Mouse (Mus musculus) retina, postnatal 1 day (tissue): ENCODE measurements around the gene Prickle4.

Experiments
- DNase-seq: peaks from one replicate; pipeline ENCODE4 v3.0.0-alpha.2; 2012

Prickle4 gene

DNA sequence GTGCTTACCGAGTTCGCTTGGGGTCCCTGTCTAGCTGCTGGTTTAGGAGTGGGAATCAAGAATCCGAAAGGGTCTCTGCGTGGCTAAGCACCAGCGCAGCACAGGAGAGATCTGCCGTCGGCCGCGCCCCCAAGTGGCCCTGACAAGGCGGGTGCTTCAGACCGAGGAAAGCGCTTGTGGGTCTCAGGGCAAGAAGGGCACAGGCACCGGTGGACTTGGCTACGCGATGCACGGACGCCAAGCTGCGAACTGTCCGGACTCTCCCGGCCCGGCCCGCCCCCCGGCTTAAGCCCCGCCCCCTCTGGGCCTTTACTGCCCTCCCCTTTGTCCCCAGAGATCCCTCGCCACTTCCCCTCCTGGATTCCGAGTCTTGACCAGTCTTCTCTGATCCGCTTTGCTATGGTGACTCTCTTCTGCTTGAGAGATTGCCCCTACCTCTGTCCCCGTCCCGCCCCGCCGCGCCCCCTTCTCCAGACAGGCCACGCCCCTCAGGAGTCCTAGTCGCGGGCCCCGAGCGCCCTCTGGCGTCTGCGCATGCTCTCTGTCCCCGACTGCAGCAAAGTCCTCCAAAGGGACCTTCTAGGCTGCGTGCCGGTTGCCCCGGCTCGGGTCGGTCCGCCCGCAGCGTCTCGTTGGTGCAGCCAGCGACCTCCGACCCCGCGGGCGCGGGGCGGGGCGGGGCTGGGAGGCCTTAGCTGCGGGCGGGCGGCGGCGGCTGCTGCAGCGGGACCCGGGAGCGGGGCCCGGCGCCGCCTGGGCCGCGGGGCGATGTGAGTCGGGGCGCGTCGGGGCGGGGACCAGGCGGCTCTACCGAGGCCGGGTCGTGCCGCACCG lies at the start of gene Prickle4:
Prickle4 (minus strand) TSS at position 234 of the 834 bp plus-strand sequence.
- peak; percentile 98 for DNase-seq

- DNase-seq, result no peak
Observed at GRCm38 (mm10) chr17:47744086-47744485, 49.5 kb upstream of the Prickle4 start.

DNA sequence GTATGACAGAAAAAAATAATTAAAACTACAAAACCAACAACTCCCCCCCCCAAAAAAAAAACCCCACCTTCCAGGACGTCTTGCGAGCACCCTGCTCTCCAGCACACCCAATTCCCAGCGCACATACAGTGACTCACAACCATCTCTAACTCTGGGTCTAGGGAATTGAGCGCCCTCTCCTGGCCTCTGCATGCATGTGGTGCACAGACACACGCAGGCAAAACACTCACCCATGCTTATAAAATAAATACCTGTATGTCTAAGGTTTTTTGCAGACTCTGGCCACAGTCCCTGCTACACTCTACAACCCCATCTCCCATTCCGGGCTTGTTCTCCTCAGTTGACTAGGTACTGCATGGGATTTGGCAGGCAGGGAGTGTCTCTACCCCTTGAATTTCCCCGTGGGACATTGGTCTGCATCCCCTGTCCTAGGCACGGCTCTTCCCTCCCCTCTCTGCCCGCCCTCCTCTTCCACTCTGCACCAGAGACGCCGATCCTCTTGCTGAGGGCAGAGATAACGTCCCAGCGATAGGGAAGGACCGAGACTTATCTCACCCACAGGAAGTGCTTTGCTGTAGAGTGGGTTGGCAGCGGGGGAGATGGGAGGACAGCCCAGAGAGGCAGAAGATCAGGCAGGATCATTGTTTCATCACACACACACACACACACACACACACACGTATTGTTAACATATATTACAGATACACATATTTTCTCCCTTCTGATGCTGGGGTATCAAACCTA lies 48.6 kb upstream of the Prickle4 start:
- DNase-seq, result no peak

DNA sequence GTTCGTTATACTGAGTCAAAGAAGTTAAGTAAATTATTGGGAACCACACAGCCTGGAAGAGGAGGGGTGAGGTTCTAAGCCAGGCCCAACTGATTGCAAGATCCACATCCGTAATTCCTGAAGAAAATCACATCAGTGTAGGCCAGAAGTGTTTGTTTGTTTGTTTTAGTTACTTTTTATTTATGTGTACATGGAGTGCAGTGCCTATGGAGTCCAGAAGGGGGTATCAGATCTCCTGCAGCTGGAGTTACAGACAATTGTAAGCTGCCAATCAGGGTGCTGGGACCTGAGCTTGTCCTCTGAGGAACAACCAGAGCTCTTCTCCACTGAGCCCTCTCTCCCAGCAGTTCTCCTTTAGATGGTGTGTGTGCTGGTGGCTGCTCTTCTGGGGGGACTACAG lies 45.6 kb upstream of the Prickle4 start:
- DNase-seq, result no peak

- DNase-seq, result peak; percentile 45
Observed at GRCm38 (mm10) chr17:47738879-47739798, 44.6 kb upstream of the Prickle4 start.

DNA sequence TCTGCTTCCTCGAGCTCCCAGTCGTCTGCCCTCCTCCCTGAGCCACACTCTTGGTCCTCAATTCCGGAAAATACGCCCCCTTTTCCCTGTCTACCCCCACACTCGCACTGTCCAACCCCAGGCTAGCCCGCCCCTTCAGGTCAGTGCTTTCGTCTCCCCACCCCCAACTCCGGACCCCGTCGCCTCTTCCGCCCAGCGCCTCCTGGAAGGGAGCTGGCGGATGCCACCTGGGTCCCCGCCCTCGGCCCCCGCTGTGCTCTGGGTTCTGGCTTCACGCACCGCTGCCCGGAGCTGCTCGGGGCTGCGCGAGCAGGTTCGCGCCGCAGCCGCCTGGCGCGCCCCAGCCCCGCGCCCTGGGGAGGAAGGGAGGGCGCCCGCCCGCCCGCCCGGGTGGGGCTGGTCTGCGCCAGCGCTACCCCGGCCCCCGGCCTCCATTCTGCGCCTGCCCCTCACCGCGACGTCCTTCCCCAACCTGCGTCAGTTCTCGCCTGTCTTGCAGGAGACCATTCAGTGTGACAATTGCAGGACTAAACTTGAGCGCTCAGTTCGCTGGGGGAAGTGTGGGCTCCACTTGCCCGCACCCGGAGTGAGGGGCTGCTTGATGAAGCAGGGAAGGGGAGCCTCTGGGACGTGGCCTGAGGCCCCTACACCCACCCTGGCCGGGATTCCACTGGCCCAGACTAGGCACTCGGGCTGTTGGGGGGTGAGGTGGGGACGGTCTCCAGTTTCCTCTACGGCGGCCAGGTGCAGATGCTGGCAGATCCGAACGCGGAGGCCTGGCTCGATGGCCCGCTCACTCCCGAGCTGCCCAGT lies 43.7 kb upstream of the Prickle4 start:
- peak; percentile 65 for DNase-seq

DNA sequence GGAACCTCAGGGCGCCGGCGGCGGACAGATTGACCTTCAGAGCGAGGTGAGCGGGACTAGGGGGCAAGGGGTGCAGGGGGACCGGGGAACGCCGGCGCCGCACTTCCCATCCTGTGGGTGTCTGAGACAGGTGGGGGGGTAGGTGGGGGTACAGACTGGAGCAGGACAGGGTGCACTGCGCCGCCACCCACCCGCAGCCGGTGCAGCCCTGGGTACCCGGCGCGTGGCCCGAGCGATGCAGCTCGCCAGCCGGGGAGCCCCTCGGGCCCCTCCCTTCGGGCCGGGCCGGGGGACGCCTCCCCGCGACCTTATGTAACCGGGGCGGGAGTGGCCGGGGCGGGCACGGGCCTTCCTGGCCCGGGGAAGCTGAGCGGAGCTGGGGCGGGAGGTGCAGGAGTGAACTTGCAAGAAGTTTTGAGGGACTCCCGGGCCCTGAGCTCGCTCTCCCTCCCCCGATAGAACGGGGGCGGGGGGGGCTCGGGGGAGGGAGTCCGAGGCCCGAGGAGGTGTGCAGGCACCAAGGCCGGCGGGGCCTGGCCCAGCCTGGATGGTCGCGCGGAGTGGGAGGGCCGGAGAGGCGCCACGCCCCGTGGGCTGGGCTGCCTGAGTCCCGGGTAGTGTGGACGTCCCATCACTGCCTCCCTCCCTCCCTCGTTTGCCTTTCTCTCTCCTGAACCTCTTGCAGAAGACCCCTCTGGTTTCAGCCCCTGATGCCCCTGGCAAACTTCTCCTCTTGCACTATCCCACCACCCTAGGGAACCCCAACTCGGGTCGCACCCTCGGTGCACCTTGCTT lies 42.9 kb upstream of the Prickle4 start:
- peak; percentile 73 for DNase-seq

- DNase-seq, result peak; percentile 94
Observed at GRCm38 (mm10) chr17:47736856-47737255, 42.3 kb upstream of the Prickle4 start, which contains the start of gene Tfeb. Gene Tfeb (plus strand): TSS chr17:47737030.

DNA sequence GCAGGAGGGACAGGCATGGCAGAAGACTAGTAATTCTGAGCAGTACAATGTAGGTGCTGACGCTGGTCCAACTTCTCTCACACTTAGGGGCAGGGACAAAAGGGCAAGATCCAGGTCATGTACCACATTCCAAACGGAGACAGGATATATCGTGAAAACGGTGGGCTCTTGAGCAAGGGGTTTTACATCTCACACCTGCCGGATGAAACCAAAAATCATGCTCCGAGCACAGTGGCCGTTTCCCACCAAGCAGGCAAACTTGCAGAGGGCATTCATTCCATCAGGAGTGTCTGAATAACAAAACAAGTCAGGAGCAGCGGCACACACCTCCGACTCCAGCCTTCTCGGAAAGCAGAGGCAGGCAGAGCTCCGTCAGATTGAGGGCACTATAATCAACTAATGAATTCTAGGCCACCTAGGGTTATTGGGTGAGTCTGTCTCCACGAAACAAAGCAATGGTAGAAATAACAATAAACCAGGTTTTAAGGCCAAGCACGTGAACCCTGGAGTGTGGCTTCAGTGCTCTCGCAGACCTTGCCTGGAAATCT lies 41.1 kb upstream of the Prickle4 start:
- no peak for DNase-seq

GRCm38 (mm10) chr17:47730633-47731575 lies 36.4 kb upstream of the Prickle4 start:
- no peak for DNase-seq

DNA sequence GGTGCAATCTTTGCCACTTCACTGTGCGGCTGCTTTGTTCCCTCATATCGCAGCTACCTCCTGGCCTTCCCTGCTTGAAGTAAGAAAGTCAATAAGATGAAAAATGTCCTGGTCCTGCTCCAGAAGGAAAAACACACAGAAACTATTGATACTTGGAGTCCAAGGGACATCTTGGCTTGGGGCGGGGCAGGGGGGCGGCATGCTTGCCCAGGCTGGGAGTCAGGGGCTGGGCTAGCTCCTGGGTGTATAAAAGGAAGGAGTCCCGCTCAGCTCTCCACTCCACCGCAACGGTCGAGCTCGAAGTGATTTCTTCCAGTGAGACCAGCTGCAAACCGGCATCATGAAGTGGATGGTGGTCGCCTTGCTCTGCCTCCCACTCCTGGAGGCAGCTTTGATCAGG lies 32.0 kb upstream of the Prickle4 start, which contains the start of gene Pgc:
Pgc (plus strand) TSS at position 277 of the 400 bp plus-strand sequence.
- DNase-seq, result no peak

- DNase-seq, result no peak
Observed at GRCm38 (mm10) chr17:47721183-47721582, 26.6 kb upstream of the Prickle4 start.

- DNase-seq, result no peak
Observed at GRCm38 (mm10) chr17:47715037-47715436, 20.5 kb upstream of the Prickle4 start.

DNA sequence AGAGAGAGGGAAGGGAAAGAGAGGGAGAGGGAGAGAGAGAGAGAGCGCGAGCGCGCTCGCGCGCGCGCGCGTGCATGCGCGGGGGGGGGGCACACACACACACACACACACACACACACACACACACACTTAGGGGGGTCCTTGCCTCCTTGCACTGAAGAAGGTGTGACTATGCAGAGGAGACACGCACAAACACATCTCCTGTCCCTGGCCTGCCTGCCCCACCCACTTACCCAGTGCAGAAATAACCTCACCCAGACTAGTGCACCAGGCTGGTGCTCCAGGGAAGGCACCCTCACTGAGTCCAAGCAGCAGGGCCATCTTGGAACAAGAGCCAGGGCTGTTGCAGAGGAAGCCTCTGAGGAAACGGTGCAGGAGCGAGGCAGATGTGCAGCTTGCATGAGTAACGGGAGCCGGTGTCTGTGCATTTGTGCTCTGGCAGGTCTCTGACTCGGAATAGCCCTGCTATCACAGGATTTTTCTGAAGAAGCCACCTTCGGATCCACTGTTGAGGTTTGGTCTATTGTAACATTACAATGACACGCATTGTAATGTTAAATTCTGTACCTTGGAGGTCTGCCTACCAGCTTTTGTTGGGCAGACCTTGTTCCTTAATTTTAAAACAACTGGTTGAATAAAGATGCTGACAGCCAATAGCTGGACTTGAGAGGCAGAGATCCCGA lies 18.5 kb upstream of the Prickle4 start:
- DNase-seq, result peak; percentile 6

- DNase-seq, result peak; percentile 16
Observed at GRCm38 (mm10) chr17:47711883-47712282, 17.3 kb upstream of the Prickle4 start.

- no peak for DNase-seq
Observed at GRCm38 (mm10) chr17:47710036-47710435, 15.5 kb upstream of the Prickle4 start.

DNA sequence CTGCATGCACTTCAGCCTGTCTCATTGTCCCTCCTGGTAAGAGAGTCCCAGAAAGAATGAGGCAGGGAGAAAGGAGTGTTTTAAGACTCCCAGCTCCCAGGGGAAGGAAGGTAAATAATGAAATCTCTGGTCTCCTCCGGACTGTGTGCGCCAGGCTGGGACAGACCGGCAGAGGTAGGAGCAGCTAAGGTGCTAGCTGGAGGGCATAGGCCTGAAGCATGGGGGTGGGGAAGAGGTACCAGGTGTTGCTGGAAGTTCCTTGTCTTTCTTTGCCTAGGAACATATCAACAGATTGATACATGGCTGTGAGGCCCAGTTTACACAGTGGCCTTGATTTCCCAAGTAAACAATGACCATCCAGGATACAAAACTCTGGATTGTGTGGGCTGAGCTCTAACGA lies 14.4 kb upstream of the Prickle4 start:
- DNase-seq, result no peak

- no peak for DNase-seq
Observed at GRCm38 (mm10) chr17:47707961-47708360, 13.4 kb upstream of the Prickle4 start.

GRCm38 (mm10) chr17:47706196-47706595 lies 11.7 kb upstream of the Prickle4 start:
- DNase-seq, result no peak
